Mouse (Mus musculus) macrophage (primary cell): ENCODE results near the gene Cdh22. TPM values are rescaled to one million over a fixed set of nuclear protein-coding genes. Genes with fewer than 3 reads are reported as not detected.

Experiments
- H3K27ac ChIP-seq: fragments of 350-480 bp; formaldehyde crosslinking; 2 replicates; pipeline ENCODE4 v1.9.0; 2021
- H3K36me3 ChIP-seq: fragments of 350-480 bp; formaldehyde crosslinking; 2 replicates; pipeline ENCODE4 v1.9.0; 2021; ENCODE audit errors: inconsistent target
- H3K4me3 ChIP-seq: fragments of 350-480 bp; formaldehyde crosslinking; 2 replicates; pipeline ENCODE4 v1.9.0; 2021; ENCODE audit errors: inconsistent target
- H3K79me2 ChIP-seq: fragments of 350-480 bp; formaldehyde crosslinking; 2 replicates; pipeline ENCODE4 v1.9.0; 2021; ENCODE audit errors: inconsistent target
- WGBS: methylation state at CpG from one replicate; pipeline ENCODE4 v1.1.7; 2026; ENCODE audit warnings: inconsistent platforms; ENCODE audit not compliant: missing documents; 5-methylcytosine and 5-hydroxymethylcytosine counted together
- polyA plus RNA-seq: library from polyadenylated mRNA; stranded (reverse); fragments of 250-400 nt; gene quantifications from 3 replicates; pipeline ENCODE4 v1.2.4, GENCODE M21; 2018; ENCODE audit warnings: inconsistent platforms

Cdh22 gene
- polyA plus RNA-seq, 1 experiment from 2014 or later, result not detected

GRCm38 (mm10) chr2:165239533-165240144 lies 5.0 kb upstream of the Cdh22 start:
- 14% methylated on average over 15 of the region's 15 CpGs for WGBS
- Histone ChIP-seq H3K36me3 (no peaks in the 10 kb centered on the region), H3K4me3 (no peak overlapping the region)

GRCm38 (mm10) chr2:165238416-165239145 lies 3.9 kb upstream of the Cdh22 start:
- H3K36me3 ChIP-seq, result no peaks in the 10 kb centered on the region
- H3K27ac ChIP-seq, result no peak overlapping the region
- 26% methylated on average over 12 of the region's 12 CpGs for WGBS
- no peak overlapping the region for H3K4me3 ChIP-seq
- no peaks in the 10 kb centered on the region for H3K79me2 ChIP-seq

More at GRCm38 (mm10) chr2:165239533-165240144, 5.0 kb upstream of the Cdh22 start:
- H3K27ac ChIP-seq, result no peak overlapping the region
- H3K79me2 ChIP-seq, result no peaks in the 10 kb centered on the region

GRCm38 (mm10) chr2:165234291-165234612 lies 401 bp downstream of the Cdh22 start:
- H3K79me2 ChIP-seq, result no peaks in the 10 kb centered on the region
- no peak overlapping the region for H3K4me3 ChIP-seq
- no peak overlapping the region for H3K27ac ChIP-seq
- WGBS, result 2% methylated on average over 30 of the region's 41 CpGs
- no peaks in the 10 kb centered on the region for H3K36me3 ChIP-seq

GRCm38 (mm10) chr2:165233491-165234290 lies 962 bp downstream of the Cdh22 start:
- Histone ChIP-seq H3K36me3 (no peaks in the 10 kb centered on the region), H3K27ac (no peak overlapping the region), H3K79me2 (no peaks in the 10 kb centered on the region), H3K4me3 (no peak overlapping the region)
- WGBS, result 3% methylated on average over 76 of the region's 82 CpGs

GRCm38 (mm10) chr2:165229050-165229449 lies 5.6 kb downstream of the Cdh22 start:
- Histone ChIP-seq H3K79me2 (no peaks in the 10 kb centered on the region), H3K27ac (no peak overlapping the region), H3K4me3 (no peak overlapping the region), H3K36me3 (no peaks in the 10 kb centered on the region)
- WGBS, result 78% methylated on average over 11 of the region's 11 CpGs

GRCm38 (mm10) chr2:165223837-165224236 lies 10.8 kb downstream of the Cdh22 start:
- H3K79me2 ChIP-seq, result no peaks in the 10 kb centered on the region
- 62% methylated on average over 4 of the region's 4 CpGs for WGBS

GRCm38 (mm10) chr2:165221952-165222351 lies 12.7 kb downstream of the Cdh22 start:
- Histone ChIP-seq H3K27ac (no peak overlapping the region), H3K36me3 (no peaks in the 10 kb centered on the region), H3K79me2 (no peaks in the 10 kb centered on the region), H3K4me3 (no peak overlapping the region)
- WGBS, result 12% methylated on average over 9 of the region's 9 CpGs

More at GRCm38 (mm10) chr2:165223837-165224236, 10.8 kb downstream of the Cdh22 start:
- H3K36me3 ChIP-seq, result no peaks in the 10 kb centered on the region
- H3K27ac ChIP-seq, result no peak overlapping the region
- H3K4me3 ChIP-seq, result no peak overlapping the region

GRCm38 (mm10) chr2:165220347-165220945 lies 14.2 kb downstream of the Cdh22 start:
- WGBS, result 83% methylated on average over 8 of the region's 8 CpGs
- Histone ChIP-seq H3K79me2 (no peaks in the 10 kb centered on the region), H3K4me3 (no peak overlapping the region), H3K27ac (no peak overlapping the region), H3K36me3 (no peaks in the 10 kb centered on the region)

GRCm38 (mm10) chr2:165218954-165219353 lies 15.7 kb downstream of the Cdh22 start:
- Histone ChIP-seq H3K36me3 (no peaks in the 10 kb centered on the region), H3K27ac (no peak overlapping the region), H3K4me3 (no peak overlapping the region), H3K79me2 (no peaks in the 10 kb centered on the region)
- WGBS, result 84% methylated on average over 8 of the region's 8 CpGs

GRCm38 (mm10) chr2:165217361-165218149 lies 17.1 kb downstream of the Cdh22 start:
- no peak overlapping the region for H3K4me3 ChIP-seq
- WGBS, result 88% methylated on average over 16 of the region's 16 CpGs
- no peak overlapping the region for H3K27ac ChIP-seq
- no peaks in the 10 kb centered on the region for H3K79me2 ChIP-seq
- H3K36me3 ChIP-seq, result no peaks in the 10 kb centered on the region

- Histone ChIP-seq H3K79me2 (no peaks in the 10 kb centered on the region), H3K36me3 (no peaks in the 10 kb centered on the region), H3K27ac (no peak overlapping the region), H3K4me3 (no peak overlapping the region)
- 8% methylated on average over 39 of the region's 39 CpGs for WGBS
Observed at GRCm38 (mm10) chr2:165215103-165215951, 19.3 kb downstream of the Cdh22 start.

GRCm38 (mm10) chr2:165211426-165212079 lies 23.1 kb downstream of the Cdh22 start:
- Histone ChIP-seq H3K36me3 (no peaks in the 10 kb centered on the region), H3K27ac (no peak overlapping the region), H3K4me3 (no peak overlapping the region), H3K79me2 (no peaks in the 10 kb centered on the region)
- WGBS, result 8% methylated on average over 20 of the region's 20 CpGs

- Histone ChIP-seq H3K4me3 (no peak overlapping the region), H3K36me3 (no peaks in the 10 kb centered on the region), H3K27ac (no peak overlapping the region), H3K79me2 (no peaks in the 10 kb centered on the region)
- WGBS, result 1% methylated on average over 15 of the region's 15 CpGs
Observed at GRCm38 (mm10) chr2:165210948-165211347, 23.7 kb downstream of the Cdh22 start.
